Mouse (Mus musculus): ENCODE measurements at regions not wholly inside any gene's neighbourhood (a gene's known extent, or its start where the extent isn't known, plus 50 kb on each side); places are given as distances from the start of the nearest gene placed in this dataset.

- Histone ChIP-seq H3K36me3 (no peaks in the 10 kb centered on the region), H3K4me2 (no peak overlapping the region), H3K9ac (no peak overlapping the region), H3K27me3 (no peaks in the 10 kb centered on the region), H3K4me1 (no peaks in the 10 kb centered on the region), H3K9me3 (no peaks in the 10 kb centered on the region), H3K27ac (no peak overlapping the region), H3K4me3 (no peak overlapping the region)
- no peak for ATAC-seq (ENCODE audit: insufficient number of reproducible peaks, insufficient read depth, low FRiP score, low TSS enrichment, low read depth)
- 80% methylated on average over 2 of the region's 2 CpGs for WGBS
Observed at GRCm38 (mm10) chr17:52285392-52285791, 317.1 kb upstream of the Kcnh8 start.

- Histone ChIP-seq H3K9me3 (no peaks in the 10 kb centered on the region), H3K4me2 (no peak overlapping the region), H3K4me1 (no peaks in the 10 kb centered on the region), H3K36me3 (no peaks in the 10 kb centered on the region), H3K27me3 (no peaks in the 10 kb centered on the region), H3K27ac (no peak overlapping the region), H3K4me3 (no peak overlapping the region), H3K9ac (no peak overlapping the region)
- no peak for ATAC-seq (ENCODE audit: insufficient number of reproducible peaks, insufficient read depth, low FRiP score, low TSS enrichment, low read depth)
- WGBS: 40% methylated on average over 3 of the region's 3 CpGs
Observed at GRCm38 (mm10) chr17:52282264-52282663, 320.2 kb upstream of the Kcnh8 start.

- Histone ChIP-seq H3K27me3 (no peaks in the 10 kb centered on the region), H3K4me2 (no peak overlapping the region), H3K4me1 (no peaks in the 10 kb centered on the region), H3K9me3 (no peaks in the 10 kb centered on the region), H3K9ac (no peak overlapping the region), H3K27ac (no peak overlapping the region), H3K36me3 (no peaks in the 10 kb centered on the region), H3K4me3 (no peak overlapping the region)
- 80% methylated on average over 4 of the region's 4 CpGs for WGBS
- ATAC-seq (ENCODE audit: insufficient number of reproducible peaks, insufficient read depth, low FRiP score, low TSS enrichment, low read depth): no peak
Observed at GRCm38 (mm10) chr17:52278523-52278922, 324.0 kb upstream of the Kcnh8 start.

- H3K9me3 ChIP-seq: no peaks in the 10 kb centered on the region
- no peak overlapping the region for H3K9ac ChIP-seq
- H3K4me3 ChIP-seq: no peak overlapping the region
- H3K36me3 ChIP-seq: no peaks in the 10 kb centered on the region
- H3K4me2 ChIP-seq: no peak overlapping the region
- H3K27me3 ChIP-seq: no peaks in the 10 kb centered on the region
- ATAC-seq (ENCODE audit: insufficient number of reproducible peaks, insufficient read depth, low FRiP score, low TSS enrichment, low read depth): no peak
- no peak overlapping the region for H3K27ac ChIP-seq
- 78% methylated on average over 2 of the region's 2 CpGs for WGBS
- H3K4me1 ChIP-seq: no peaks in the 10 kb centered on the region
Observed at GRCm38 (mm10) chr17:52268792-52269191, 333.7 kb upstream of the Kcnh8 start.

- Histone ChIP-seq H3K4me2 (no peak overlapping the region), H3K27ac (no peak overlapping the region), H3K4me3 (no peak overlapping the region), H3K4me1 (no peaks in the 10 kb centered on the region), H3K27me3 (no peaks in the 10 kb centered on the region), H3K9me3 (no peaks in the 10 kb centered on the region), H3K36me3 (no peaks in the 10 kb centered on the region), H3K9ac (no peak overlapping the region)
- no peak for ATAC-seq (ENCODE audit: insufficient number of reproducible peaks, insufficient read depth, low FRiP score, low TSS enrichment, low read depth)
Observed at GRCm38 (mm10) chr17:52251284-52251683, 351.2 kb upstream of the Kcnh8 start.

- 75% methylated on average over 3 of the region's 3 CpGs for WGBS
- no peaks in the 10 kb centered on the region for H3K36me3 ChIP-seq
- no peak for ATAC-seq (ENCODE audit: insufficient number of reproducible peaks, insufficient read depth, low FRiP score, low TSS enrichment, low read depth)
- no peaks in the 10 kb centered on the region for H3K27me3 ChIP-seq
- no peak overlapping the region for H3K9ac ChIP-seq
- no peak overlapping the region for H3K4me3 ChIP-seq
- no peaks in the 10 kb centered on the region for H3K9me3 ChIP-seq
- no peaks in the 10 kb centered on the region for H3K4me1 ChIP-seq
- H3K27ac ChIP-seq: no peak overlapping the region
- no peak overlapping the region for H3K4me2 ChIP-seq
Observed at GRCm38 (mm10) chr17:52225584-52225983, 376.9 kb upstream of the Kcnh8 start.

GRCm38 (mm10) chr17:52220422-52220821, 382.1 kb upstream of the Kcnh8 start:
- ATAC-seq (ENCODE audit: insufficient number of reproducible peaks, insufficient read depth, low FRiP score, low TSS enrichment, low read depth): no peak
- no peaks in the 10 kb centered on the region for H3K4me1 ChIP-seq
- no peaks in the 10 kb centered on the region for H3K27me3 ChIP-seq
- H3K4me2 ChIP-seq: no peak overlapping the region
- H3K27ac ChIP-seq: no peak overlapping the region
- H3K9me3 ChIP-seq: no peaks in the 10 kb centered on the region
- no peak overlapping the region for H3K4me3 ChIP-seq
- H3K36me3 ChIP-seq: no peaks in the 10 kb centered on the region
- H3K9ac ChIP-seq: no peak overlapping the region
- WGBS: 83% methylated on average over 3 of the region's 3 CpGs

- H3K27ac ChIP-seq: no peak overlapping the region
Observed at GRCm38 (mm10) chr17:52217411-52217810, 384.3 kb upstream of the Satb1 start.

GRCm38 (mm10) chr17:52212944-52213343, 379.9 kb upstream of the Satb1 start:
- no peak overlapping the region for H3K9ac ChIP-seq
- H3K27ac ChIP-seq: no peak overlapping the region
- H3K4me3 ChIP-seq: no peak overlapping the region
- no peaks in the 10 kb centered on the region for H3K4me1 ChIP-seq
- ATAC-seq (ENCODE audit: insufficient number of reproducible peaks, insufficient read depth, low FRiP score, low TSS enrichment, low read depth): no peak
- WGBS: 72% methylated on average over 2 of the region's 2 CpGs
- H3K9me3 ChIP-seq: no peaks in the 10 kb centered on the region
- no peaks in the 10 kb centered on the region for H3K27me3 ChIP-seq
- no peaks in the 10 kb centered on the region for H3K36me3 ChIP-seq
- no peak overlapping the region for H3K4me2 ChIP-seq

More at GRCm38 (mm10) chr17:52217411-52217810, 384.3 kb upstream of the Satb1 start:
- no peak for ATAC-seq (ENCODE audit: insufficient number of reproducible peaks, insufficient read depth, low FRiP score, low TSS enrichment, low read depth)
- no peak overlapping the region for H3K4me2 ChIP-seq
- H3K36me3 ChIP-seq: no peaks in the 10 kb centered on the region
- H3K27me3 ChIP-seq: no peaks in the 10 kb centered on the region
- no peak overlapping the region for H3K4me3 ChIP-seq
- H3K9me3 ChIP-seq: no peaks in the 10 kb centered on the region
- no peaks in the 10 kb centered on the region for H3K4me1 ChIP-seq
- H3K9ac ChIP-seq: no peak overlapping the region

- WGBS: 83% methylated on average over 6 of the region's 6 CpGs
- no peaks in the 10 kb centered on the region for H3K36me3 ChIP-seq
- no peak overlapping the region for H3K4me3 ChIP-seq
- no peaks in the 10 kb centered on the region for H3K9me3 ChIP-seq
- no peak for ATAC-seq (ENCODE audit: insufficient number of reproducible peaks, insufficient read depth, low FRiP score, low TSS enrichment, low read depth)
- no peak overlapping the region for H3K27ac ChIP-seq
- H3K9ac ChIP-seq: no peak overlapping the region
- no peaks in the 10 kb centered on the region for H3K27me3 ChIP-seq
- H3K4me2 ChIP-seq: no peak overlapping the region
- H3K4me1 ChIP-seq: no peaks in the 10 kb centered on the region
Observed at GRCm38 (mm10) chr17:52210483-52210882, 377.4 kb upstream of the Satb1 start.

- Histone ChIP-seq H3K36me3 (no peaks in the 10 kb centered on the region), H3K4me1 (no peaks in the 10 kb centered on the region), H3K9ac (no peak overlapping the region), H3K4me3 (no peak overlapping the region), H3K27me3 (no peaks in the 10 kb centered on the region), H3K9me3 (no peaks in the 10 kb centered on the region), H3K27ac (no peak overlapping the region), H3K4me2 (no peak overlapping the region)
- WGBS: 92% methylated on average over 4 of the region's 4 CpGs
- ATAC-seq (ENCODE audit: insufficient number of reproducible peaks, insufficient read depth, low FRiP score, low TSS enrichment, low read depth): no peak
Observed at GRCm38 (mm10) chr17:52197731-52198130, 364.6 kb upstream of the Satb1 start.

- Histone ChIP-seq H3K9me3 (no peaks in the 10 kb centered on the region), H3K27me3 (no peaks in the 10 kb centered on the region), H3K4me1 (no peaks in the 10 kb centered on the region), H3K27ac (no peak overlapping the region), H3K9ac (no peak overlapping the region), H3K4me3 (no peak overlapping the region), H3K4me2 (no peak overlapping the region), H3K36me3 (no peaks in the 10 kb centered on the region)
- ATAC-seq (ENCODE audit: insufficient number of reproducible peaks, insufficient read depth, low FRiP score, low TSS enrichment, low read depth): no peak
- 86% methylated on average over 5 of the region's 5 CpGs for WGBS
Observed at GRCm38 (mm10) chr17:52196811-52197210, 363.7 kb upstream of the Satb1 start.

GRCm38 (mm10) chr17:52195804-52196203, 362.7 kb upstream of the Satb1 start:
- Histone ChIP-seq H3K9me3 (no peaks in the 10 kb centered on the region), H3K9ac (no peak overlapping the region), H3K4me2 (no peak overlapping the region), H3K4me3 (no peak overlapping the region), H3K4me1 (no peaks in the 10 kb centered on the region), H3K36me3 (no peaks in the 10 kb centered on the region), H3K27ac (no peak overlapping the region), H3K27me3 (no peaks in the 10 kb centered on the region)
- ATAC-seq (ENCODE audit: insufficient number of reproducible peaks, insufficient read depth, low FRiP score, low TSS enrichment, low read depth): no peak
- 91% methylated on average over 5 of the region's 5 CpGs for WGBS
